Mouse (Mus musculus) intestine, embryonic 14.5 days (tissue): ENCODE measurements around the gene Dpp10. TPM values are rescaled to one million over a fixed set of nuclear protein-coding genes. Genes with fewer than 3 reads are reported as not detected.

Source experiments
- ATAC-seq: fragments of 200-750 bp; cut with Nextera tagmentation; replicated peaks from 2 replicates; pipeline ENCODE4 v1.8.0; 2017; ENCODE audit warnings: low read depth, moderate number of reproducible peaks, moderate TSS enrichment, moderate library complexity; ENCODE audit not compliant: low FRiP score, low TSS enrichment
- DNase-seq: peaks from one replicate; pipeline ENCODE4 v3.0.0-alpha.2; 2018; ENCODE audit warnings: low spot score
- H3K27ac ChIP-seq: fragments of 300-500 bp; sonication (generic); 2 replicates; pipeline ENCODE4 v1.5.1; 2014; ENCODE audit warnings: low read depth, mild to moderate bottlenecking, control low read depth
- H3K27me3 ChIP-seq: fragments of 300-500 bp; sonication (generic); replicated peaks from 2 replicates; pipeline ENCODE4 v1.6.1; 2014; ENCODE audit warnings: low read length, control low read depth; ENCODE audit not compliant: control insufficient read depth, insufficient read depth
- H3K36me3 ChIP-seq: fragments of 300-500 bp; sonication (generic); 2 replicates; pipeline ENCODE4 v1.6.1; 2014; ENCODE audit warnings: low read length, control low read depth; ENCODE audit not compliant: control insufficient read depth, insufficient read depth
- H3K4me1 ChIP-seq: fragments of 300-500 bp; sonication (generic); replicated peaks from 2 replicates; pipeline ENCODE4 v1.6.1; 2014; ENCODE audit warnings: low read length, control low read depth, mixed read lengths; ENCODE audit not compliant: control insufficient read depth, insufficient read depth
- H3K4me2 ChIP-seq: fragments of 300-500 bp; sonication (generic); 2 replicates; pipeline ENCODE4 v1.6.1; 2014; ENCODE audit warnings: low read length
- H3K4me3 ChIP-seq: fragments of 300-500 bp; sonication (generic); 2 replicates; pipeline ENCODE4 v1.5.1; 2014; ENCODE audit warnings: low read depth, low read length, control low read depth, mixed read lengths
- H3K9ac ChIP-seq: fragments of 300-500 bp; sonication (generic); 2 replicates; pipeline ENCODE4 v1.6.1; 2014; ENCODE audit warnings: mild to moderate bottlenecking, low read length
- H3K9me3 ChIP-seq: fragments of 300-500 bp; sonication (generic); 2 replicates; pipeline ENCODE4 v1.6.1; 2016; ENCODE audit warnings: low read length, control low read depth; ENCODE audit not compliant: control insufficient read depth
- WGBS: fragments of 180-500 bp; shearing (Covaris S2); extraction: QIAGEN DNeasy Blood & Tissue Kit; methylation state at CpG from one replicate; pipeline ENCODE4 v1.1.7; 2014; 5-methylcytosine and 5-hydroxymethylcytosine counted together
- polyA plus RNA-seq: library from polyadenylated mRNA; unstranded; fragments of >200 nt; fragmentation: Nextera tagmentation; extraction: Ambion mirVana; gene quantifications from 2 replicates; pipeline ENCODE4 v1.2.1, GENCODE M21; 2014

Dpp10 gene
- polyA plus RNA-seq, 1 experiment from 2014 or later = 0.84 TPM

- Histone ChIP-seq H3K27ac (no peak overlapping the region), H3K27me3 (no peaks in the 10 kb centered on the region), H3K4me2 (no peak overlapping the region), H3K4me1 (no peaks in the 10 kb centered on the region), H3K9ac (no peak overlapping the region), H3K9me3 (no peaks in the 10 kb centered on the region), H3K4me3 (no peak overlapping the region), H3K36me3 (no peaks in the 10 kb centered on the region)
- ATAC-seq (no peak), DNase-seq (no peak)
- WGBS = 89% methylated on average over 1 of the region's 1 CpGs
Observed at GRCm38 (mm10) chr1:123637897-123638296, 407.5 kb downstream of the Dpp10 start.

GRCm38 (mm10) chr1:123628268-123628667 lies 417.1 kb downstream of the Dpp10 start:
- DNase-seq (no peak), ATAC-seq (no peak)
- no peak overlapping the region for H3K4me2 ChIP-seq
- H3K9me3 ChIP-seq = no peaks in the 10 kb centered on the region
- H3K4me3 ChIP-seq = no peak overlapping the region
- 85% methylated on average over 3 of the region's 3 CpGs for WGBS
- H3K27me3 ChIP-seq = no peaks in the 10 kb centered on the region
- no peak overlapping the region for H3K9ac ChIP-seq
- H3K27ac ChIP-seq = no peak overlapping the region
- H3K4me1 ChIP-seq = no peaks in the 10 kb centered on the region
- H3K36me3 ChIP-seq = no peaks in the 10 kb centered on the region

- no peaks in the 10 kb centered on the region for H3K4me1 ChIP-seq
- H3K27me3 ChIP-seq = no peaks in the 10 kb centered on the region
- no peak overlapping the region for H3K27ac ChIP-seq
- no peaks in the 10 kb centered on the region for H3K9me3 ChIP-seq
- no peak overlapping the region for H3K4me2 ChIP-seq
- no peak overlapping the region for H3K4me3 ChIP-seq
- H3K36me3 ChIP-seq = no peaks in the 10 kb centered on the region
- no peak for DNase-seq
- no peak overlapping the region for H3K9ac ChIP-seq
- ATAC-seq = no peak
Observed at GRCm38 (mm10) chr1:123584857-123585256, 460.5 kb downstream of the Dpp10 start.

GRCm38 (mm10) chr1:123580112-123580511 lies 465.2 kb downstream of the Dpp10 start:
- no peak overlapping the region for H3K4me3 ChIP-seq
- ATAC-seq (no peak), DNase-seq (no peak)
- WGBS = 97% methylated on average over 2 of the region's 2 CpGs
- H3K27ac ChIP-seq = no peak overlapping the region
- no peaks in the 10 kb centered on the region for H3K27me3 ChIP-seq
- H3K9me3 ChIP-seq = no peaks in the 10 kb centered on the region
- H3K4me2 ChIP-seq = no peak overlapping the region
- H3K9ac ChIP-seq = no peak overlapping the region
- no peaks in the 10 kb centered on the region for H3K4me1 ChIP-seq
- no peaks in the 10 kb centered on the region for H3K36me3 ChIP-seq

GRCm38 (mm10) chr1:123573713-123574112 lies 471.6 kb downstream of the Dpp10 start:
- no peak overlapping the region for H3K9ac ChIP-seq
- no peak overlapping the region for H3K27ac ChIP-seq
- ATAC-seq (no peak), DNase-seq (no peak)
- no peak overlapping the region for H3K4me2 ChIP-seq
- WGBS = 69% methylated on average over 1 of the region's 1 CpGs
- no peaks in the 10 kb centered on the region for H3K36me3 ChIP-seq
- H3K27me3 ChIP-seq = no peaks in the 10 kb centered on the region
- no peak overlapping the region for H3K4me3 ChIP-seq
- no peaks in the 10 kb centered on the region for H3K4me1 ChIP-seq
- no peaks in the 10 kb centered on the region for H3K9me3 ChIP-seq

GRCm38 (mm10) chr1:123542496-123542895 lies 502.9 kb downstream of the Dpp10 start:
- Histone ChIP-seq H3K4me1 (no peaks in the 10 kb centered on the region), H3K4me2 (no peak overlapping the region), H3K27me3 (no peaks in the 10 kb centered on the region), H3K9me3 (no peaks in the 10 kb centered on the region), H3K9ac (no peak overlapping the region), H3K27ac (no peak overlapping the region), H3K36me3 (no peaks in the 10 kb centered on the region), H3K4me3 (no peak overlapping the region)
- WGBS = 64% methylated on average over 1 of the region's 1 CpGs
- DNase-seq (no peak), ATAC-seq (no peak)

GRCm38 (mm10) chr1:123467729-123468128 lies 577.6 kb downstream of the Dpp10 start:
- Histone ChIP-seq H3K9me3 (no peaks in the 10 kb centered on the region), H3K4me3 (no peak overlapping the region), H3K4me2 (no peak overlapping the region), H3K9ac (no peak overlapping the region), H3K36me3 (no peaks in the 10 kb centered on the region), H3K27ac (no peak overlapping the region), H3K27me3 (no peaks in the 10 kb centered on the region), H3K4me1 (no peaks in the 10 kb centered on the region)
- WGBS = 41% methylated on average over 1 of the region's 1 CpGs
- ATAC-seq = no peak
- no peak for DNase-seq

- Histone ChIP-seq H3K4me1 (no peaks in the 10 kb centered on the region), H3K9ac (no peak overlapping the region), H3K36me3 (no peaks in the 10 kb centered on the region), H3K4me3 (no peak overlapping the region), H3K9me3 (no peaks in the 10 kb centered on the region), H3K4me2 (no peak overlapping the region), H3K27ac (no peak overlapping the region), H3K27me3 (no peaks in the 10 kb centered on the region)
- ATAC-seq = no peak
- WGBS = 53% methylated on average over 1 of the region's 1 CpGs
- no peak for DNase-seq
Observed at GRCm38 (mm10) chr1:123414163-123414562, 631.2 kb downstream of the Dpp10 start.

GRCm38 (mm10) chr1:123351300-123351699 lies 694.1 kb downstream of the Dpp10 start:
- H3K4me1 ChIP-seq = no peaks in the 10 kb centered on the region
- H3K27me3 ChIP-seq = no peaks in the 10 kb centered on the region
- 73% methylated on average over 2 of the region's 2 CpGs for WGBS
- no peaks in the 10 kb centered on the region for H3K9me3 ChIP-seq
- DNase-seq (no peak), ATAC-seq (no peak)
- H3K27ac ChIP-seq = no peak overlapping the region
- H3K4me3 ChIP-seq = no peak overlapping the region
- no peak overlapping the region for H3K4me2 ChIP-seq
- H3K9ac ChIP-seq = no peak overlapping the region
- H3K36me3 ChIP-seq = no peaks in the 10 kb centered on the region
